Mouse (Mus musculus) neural tube, embryonic 10.5 days (tissue): ENCODE measurements around the gene Cars2.
"Not testable (repeated sequence)": the region's sequence is repeated elsewhere in the genome, so short reads cannot be mapped to it uniquely, and the experiment has no call there.

Experiments used
- DNase-seq: peaks from one replicate; pipeline ENCODE4 v3.0.0-alpha.2; 2017; ENCODE audit warnings: low spot score; ENCODE audit errors: extremely low spot score

Cars2 gene

DNA sequence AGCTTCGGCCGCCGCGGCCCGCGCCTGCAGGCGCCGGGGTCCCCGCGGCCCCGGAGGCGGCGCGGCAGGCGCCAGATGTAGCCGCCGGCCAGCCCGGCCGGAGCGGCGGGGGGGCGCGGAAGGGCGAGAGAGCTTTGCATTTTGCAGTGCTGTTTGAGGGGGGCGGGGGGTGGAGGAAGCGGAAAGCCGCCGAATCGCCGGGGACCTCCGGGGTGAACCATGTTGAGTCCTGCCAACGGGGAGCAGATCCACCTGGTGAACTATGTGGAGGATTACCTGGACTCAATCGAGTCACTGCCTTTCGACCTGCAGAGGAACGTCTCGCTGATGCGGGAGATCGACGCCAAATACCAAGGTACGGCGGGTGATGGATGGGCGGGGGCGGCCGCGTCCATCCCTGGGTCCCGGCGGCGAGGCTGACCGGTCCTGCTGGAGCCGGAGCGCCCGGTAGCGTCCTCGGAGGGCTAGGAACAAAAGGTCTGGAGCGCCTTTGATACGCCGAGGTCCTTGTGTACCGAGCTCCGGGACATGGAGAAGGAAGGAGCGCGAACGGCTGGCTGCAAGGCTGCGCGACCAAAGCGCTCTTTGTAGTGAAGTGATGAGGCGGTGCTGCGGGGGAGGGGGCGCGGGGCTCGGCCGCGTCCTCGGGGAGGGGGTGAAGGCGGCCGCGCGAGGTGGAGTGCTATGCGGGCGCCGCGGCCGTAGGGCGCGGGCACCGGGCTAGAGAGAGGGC, 6.3 kb upstream of the Cars2 start:
- DNase-seq, result peak; percentile 74

DNA sequence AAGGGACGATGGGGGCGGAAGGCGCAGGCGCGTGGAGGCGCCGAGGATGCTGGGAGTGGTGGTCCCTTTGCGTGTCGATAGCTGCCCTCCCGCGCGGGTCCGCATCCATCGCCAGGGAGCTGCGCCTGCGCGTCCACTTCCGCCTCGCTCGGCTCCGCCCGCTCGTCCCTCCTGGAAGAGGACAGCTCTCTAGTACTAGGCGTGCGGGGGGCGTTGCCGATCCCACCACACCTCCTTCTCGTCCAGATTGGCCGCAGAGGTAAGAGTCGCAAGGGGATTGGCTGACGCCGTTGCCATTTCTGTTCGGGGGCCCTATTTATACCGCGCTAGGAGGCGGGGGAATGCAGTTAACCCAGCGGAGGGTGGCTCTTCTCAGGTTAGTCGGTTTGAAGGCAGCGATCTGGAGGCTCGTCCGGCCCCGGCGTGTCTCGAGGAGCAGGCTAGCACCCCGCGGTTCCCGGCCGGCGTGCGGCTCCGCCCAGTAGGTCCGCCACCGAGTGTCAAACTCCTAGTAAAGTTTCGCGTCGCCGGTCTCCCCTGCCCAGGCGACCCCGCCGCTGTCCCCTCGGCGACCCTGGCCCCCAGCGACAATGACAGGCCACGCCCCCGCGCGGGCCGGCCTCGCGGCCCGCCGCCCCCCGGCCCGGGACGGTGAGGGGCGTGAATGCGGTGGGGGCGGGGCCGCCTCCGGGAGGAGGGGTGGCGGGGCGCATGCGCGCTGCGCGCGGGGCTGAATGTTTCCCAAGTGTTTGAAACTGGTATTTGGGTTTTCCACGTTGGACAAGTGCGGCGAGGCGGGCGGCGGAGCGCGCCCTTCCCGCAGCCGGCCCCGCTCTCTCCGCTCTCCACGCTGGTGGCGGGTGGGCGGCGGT, 5.4 kb upstream of the Cars2 start:
- DNase-seq, result peak; percentile 99

GRCm38 (mm10) chr8:11554799-11555719, 4.5 kb upstream of the Cars2 start, which contains the start of gene Ing1:
Gene Ing1, plus strand, starts transcription at chr8:11555571.
- peak; percentile 94 for DNase-seq

DNA sequence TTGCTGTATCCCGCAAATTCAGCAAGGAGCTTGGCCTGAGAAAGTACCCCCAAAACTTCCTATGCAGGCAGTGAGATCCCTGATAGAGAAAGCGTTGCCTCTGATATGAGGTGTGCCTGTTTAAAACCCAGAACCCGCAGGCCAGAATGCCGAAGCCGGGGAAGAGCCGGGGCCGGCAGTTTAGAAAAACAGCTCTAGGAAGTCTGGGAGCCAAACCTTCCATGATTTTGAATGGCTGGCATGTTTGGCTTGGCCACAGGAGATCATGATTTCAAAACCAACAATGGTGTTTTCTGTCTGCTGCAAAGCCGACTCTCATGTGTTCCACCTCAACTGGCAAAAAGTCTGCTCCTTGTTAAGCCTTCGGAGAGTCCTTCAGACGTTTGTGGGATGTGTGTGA, 1.8 kb upstream of the Cars2 start:
- DNase-seq, result no peak

DNA sequence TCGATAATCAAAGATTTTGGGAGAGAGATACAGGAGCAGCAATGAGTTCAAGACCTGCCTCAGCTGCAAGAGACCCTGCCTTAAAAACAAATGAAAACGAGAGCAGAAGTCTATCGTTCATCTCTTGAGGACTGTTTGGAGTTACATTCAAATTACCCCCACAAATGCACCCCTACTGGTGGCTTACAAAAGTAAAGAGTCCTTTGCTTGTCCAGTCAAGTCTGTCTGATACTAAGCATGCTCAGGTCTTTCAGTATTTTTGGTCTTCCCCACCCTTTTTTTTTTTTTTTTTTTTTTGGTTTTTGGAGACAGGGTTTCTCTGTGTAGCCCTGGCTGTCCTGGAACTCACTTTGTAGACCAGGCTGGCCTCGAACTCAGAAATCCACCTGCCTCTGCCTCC, 914 bp upstream of the Cars2 start:
- not testable (repeated sequence) for DNase-seq

GRCm38 (mm10) chr8:11549706-11550105, 877 bp downstream of the Cars2 start:
- DNase-seq, result peak; percentile 52

DNA sequence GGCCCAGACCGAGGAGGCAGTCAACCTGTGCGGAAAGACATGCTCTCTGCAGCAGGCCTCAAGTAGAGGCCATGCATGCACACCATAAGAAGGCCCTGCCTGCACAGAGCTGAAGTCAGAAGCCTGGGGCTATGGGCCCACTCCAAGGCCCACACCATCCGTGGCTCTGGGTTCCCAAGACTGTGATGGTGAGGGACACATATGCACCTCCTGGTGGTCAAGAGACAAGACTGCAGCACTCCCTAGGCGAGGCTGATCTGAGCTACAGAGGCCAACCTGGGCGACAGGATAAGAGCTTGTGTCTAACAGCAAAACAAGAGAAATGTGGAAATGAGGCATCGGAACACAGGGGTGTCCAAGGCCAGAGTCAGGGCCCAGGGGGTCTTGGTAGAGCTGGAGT, 3.5 kb downstream of the Cars2 start:
- no peak for DNase-seq

GRCm38 (mm10) chr8:11544386-11544785, 6.2 kb downstream of the Cars2 start:
- peak; percentile 40 for DNase-seq

DNA sequence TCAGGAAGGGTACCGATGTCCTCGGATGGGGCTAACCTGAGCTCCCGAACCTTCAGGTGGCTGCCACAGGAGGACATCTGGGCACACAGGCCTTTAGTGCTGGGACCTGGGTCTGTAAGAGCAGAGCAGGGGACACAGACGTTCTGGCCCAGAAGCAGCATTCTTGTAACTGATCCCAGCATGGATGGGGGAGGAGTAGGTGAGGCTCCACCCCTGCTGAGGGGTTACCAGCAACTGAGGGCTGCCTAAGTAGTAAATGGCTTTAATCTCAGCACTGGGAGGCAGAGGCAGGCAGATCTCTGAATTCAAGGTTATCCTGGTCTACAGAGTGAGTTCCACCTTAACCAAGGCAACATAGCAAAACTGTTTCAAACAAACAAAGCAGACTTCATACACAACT, 7.7 kb downstream of the Cars2 start:
- DNase-seq, result no peak

DNA sequence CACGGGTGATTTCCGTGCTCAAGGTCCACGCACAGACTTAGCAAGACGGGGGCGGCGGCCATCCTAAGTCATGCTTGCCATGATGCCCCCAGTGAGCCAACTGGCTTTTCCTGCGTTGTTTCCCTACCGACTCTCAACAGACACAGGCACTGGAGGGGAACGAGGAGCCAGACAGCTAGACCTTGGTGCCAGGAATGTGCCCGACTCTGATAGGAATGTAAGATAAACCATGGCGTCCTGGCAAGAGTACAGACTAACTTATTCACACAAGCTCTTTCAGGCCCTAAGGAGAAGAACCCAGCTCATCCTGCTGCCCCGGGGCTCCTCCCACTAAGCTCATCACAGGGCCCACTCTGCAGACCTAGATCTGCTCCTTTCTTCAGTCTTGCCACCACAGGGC, 8.6 kb downstream of the Cars2 start:
- DNase-seq, result no peak

- DNase-seq, result no peak
Measured at GRCm38 (mm10) chr8:11540182-11540581, 10.4 kb downstream of the Cars2 start.

GRCm38 (mm10) chr8:11539049-11539448, 11.5 kb downstream of the Cars2 start:
- DNase-seq, result no peak

- DNase-seq, result no peak
Measured at GRCm38 (mm10) chr8:11534494-11534893, 16.1 kb downstream of the Cars2 start.

DNA sequence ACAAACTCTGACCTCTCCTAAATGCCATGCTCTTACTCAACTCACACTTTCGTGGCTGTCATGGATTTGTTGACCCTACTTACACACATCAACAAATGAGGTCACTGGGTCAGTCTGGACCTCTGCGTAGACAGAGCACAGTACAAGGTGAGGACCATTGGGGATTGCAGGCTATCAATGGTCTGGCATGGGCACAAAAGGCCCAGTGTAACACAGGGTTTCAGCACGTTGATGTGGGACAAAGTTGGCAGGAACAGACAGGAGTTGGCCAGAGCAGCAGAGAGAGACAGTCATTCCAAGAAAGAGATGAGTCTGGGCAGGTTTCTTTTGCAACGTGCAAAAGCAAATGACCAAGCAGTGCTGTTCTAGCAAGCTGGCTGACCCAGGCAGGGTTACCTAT, 19.7 kb downstream of the Cars2 start:
- no peak for DNase-seq

- DNase-seq, result no peak
Measured at GRCm38 (mm10) chr8:11530155-11530770, 20.3 kb downstream of the Cars2 start.

GRCm38 (mm10) chr8:11523331-11523730, 27.3 kb downstream of the Cars2 start:
- DNase-seq, result no peak

DNA sequence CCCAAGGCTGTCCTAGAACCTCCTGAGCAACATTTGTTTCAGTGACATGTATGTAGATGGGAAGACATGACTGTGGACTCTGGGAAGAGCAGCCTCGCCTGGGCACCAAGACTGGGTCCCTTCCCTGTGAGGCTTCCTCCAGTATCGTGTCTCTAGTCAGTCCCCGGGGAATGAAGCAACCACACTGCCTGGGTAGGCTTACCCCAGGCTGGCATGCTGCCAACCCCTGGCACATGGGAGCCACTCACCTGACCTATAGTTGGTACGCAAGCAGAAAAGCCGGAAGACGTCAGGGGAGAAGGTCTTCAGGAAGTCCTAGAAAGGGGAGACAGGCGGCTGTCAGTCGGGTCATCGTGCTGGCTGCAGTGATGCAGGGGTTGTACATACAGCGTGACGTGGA, 31.9 kb downstream of the Cars2 start:
- no peak for DNase-seq

DNA sequence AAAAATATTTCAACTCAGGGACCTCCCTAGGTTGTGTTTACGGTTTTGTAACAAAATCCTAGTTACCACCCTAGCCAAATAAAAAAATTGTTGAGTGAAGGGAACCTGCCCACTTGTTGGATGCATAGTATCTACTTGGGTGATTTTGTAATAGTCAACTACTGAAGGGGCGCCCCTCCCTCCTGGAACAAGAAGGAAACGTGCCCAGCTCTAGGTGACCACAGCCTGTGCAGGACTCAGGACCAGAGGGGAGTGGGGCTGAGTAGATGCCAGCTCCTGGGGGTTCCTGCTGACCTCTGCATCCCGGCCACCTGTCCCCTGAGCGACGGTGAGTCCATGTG, 32.6 kb downstream of the Cars2 start:
- DNase-seq, result no peak

GRCm38 (mm10) chr8:11517366-11518055, 33.1 kb downstream of the Cars2 start:
- no peak for DNase-seq

GRCm38 (mm10) chr8:11516292-11516691, 34.3 kb downstream of the Cars2 start:
- no peak for DNase-seq

DNA sequence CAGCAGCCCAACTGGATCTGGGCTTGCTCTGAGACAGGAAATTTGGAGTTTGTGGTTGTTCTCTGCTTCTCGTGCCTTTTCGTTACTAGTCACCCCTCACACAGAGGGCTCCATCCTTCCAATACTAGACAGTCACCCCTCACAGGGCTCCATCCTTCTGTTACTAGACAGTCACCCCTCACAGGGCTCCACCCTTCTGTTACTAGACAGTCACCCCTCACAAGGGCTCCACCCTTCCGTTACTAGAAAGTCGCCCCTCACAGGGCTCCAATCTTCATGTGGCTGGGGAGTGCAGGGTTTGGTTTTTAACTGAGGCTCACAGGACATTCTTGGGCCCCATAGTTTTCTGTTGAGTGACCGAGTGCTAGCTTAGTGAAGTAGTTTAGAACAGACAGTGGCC, 37.3 kb downstream of the Cars2 start:
- DNase-seq, result no peak
